Mouse (Mus musculus): ENCODE measurements around the gene Ndufc2. TPM values are rescaled to one million over a fixed set of nuclear protein-coding genes. Genes with fewer than 3 reads are reported as not detected.

The Ndufc2 gene
- total and polyA plus RNA-seq, 3 experiments: 242 to 280 TPM; not detected in 1

DNA sequence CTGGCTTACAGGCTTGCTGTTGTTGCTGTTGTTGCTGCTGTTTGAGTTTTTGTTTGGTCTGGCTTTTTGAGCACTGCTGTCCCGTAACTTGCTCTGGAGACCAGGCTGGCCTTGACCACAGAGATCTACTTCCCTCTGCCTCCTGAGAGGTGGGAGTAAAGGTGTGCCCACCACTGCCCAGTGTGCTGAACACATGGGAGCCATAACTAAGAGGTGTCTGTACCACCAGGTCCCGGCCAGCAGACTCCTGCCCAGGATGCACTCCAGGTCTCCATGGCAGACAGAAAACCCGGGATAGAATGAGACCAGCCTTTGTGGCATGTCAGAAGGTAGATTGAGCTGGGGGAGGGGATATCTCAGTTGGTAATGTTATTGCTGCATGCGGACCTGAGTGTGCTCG is 19.4 kb downstream of the Ndufc2 start:
- TF ChIP-seq ELF1 (IDR thresholded peaks at IDR 0.05; ENCODE audit: low read depth, low read length) (no peak), UBTF (IDR thresholded peaks at IDR 0.05; ENCODE audit: borderline replicate concordance, insufficient read depth, low read depth, low read length) (no peak), MAX (IDR thresholded peaks at IDR 0.05; ENCODE audit: low read length) (no peak), GABPA (IDR thresholded peaks at IDR 0.05; ENCODE audit: low read depth, low read length) (no peak), BHLHE40 (IDR thresholded peaks at IDR 0.05; ENCODE audit: borderline replicate concordance, low read depth, low read length) (no peak), MXI1 (IDR thresholded peaks at IDR 0.05; ENCODE audit: low read depth, low read length) (no peak), TBP (IDR thresholded peaks at IDR 0.05; ENCODE audit: low read depth, low read length) (no peak), ZNF384 (IDR thresholded peaks at IDR 0.05; ENCODE audit: low read depth, low read length) (no peak), TCF12 (IDR thresholded peaks at IDR 0.05; ENCODE audit: low read depth, low read length) (no peak), USF2 (IDR thresholded peaks at IDR 0.05; ENCODE audit: borderline replicate concordance in 1 of 2, insufficient read depth in 1 of 2, low read depth in 1 of 2, low read length in 2 of 2) (no peak), E2F4 (IDR thresholded peaks at IDR 0.05; ENCODE audit: borderline replicate concordance, low read depth, low read length) (no peak), SIN3A (IDR thresholded peaks at IDR 0.05; ENCODE audit: low read length) (no peak), MYC (IDR thresholded peaks at IDR 0.05; ENCODE audit: low read depth, low read length) (no peak), CHD1 (IDR thresholded peaks at IDR 0.05; ENCODE audit: low read depth, low read length) (no peak)
- Histone ChIP-seq H3K36me3 (ENCODE audit: control insufficient read depth in 1 of 2, insufficient read depth in 2 of 2, low read length in 2 of 2) (no peaks in the 10 kb centered on the region), H3K4me1 (ENCODE audit: control insufficient read depth in 1 of 2, insufficient read depth in 2 of 2, low read length in 2 of 2) (no peaks in the 10 kb centered on the region), H3K79me2 (ENCODE audit: control insufficient read depth, insufficient read depth, low read length, poor library complexity) (no peaks in the 10 kb centered on the region), H3K27me3 (ENCODE audit: control insufficient read depth in 1 of 2, insufficient read depth in 2 of 2, low read length in 2 of 2) (peaks cover 0 to 2% of the 10 kb centered on the region in 2 experiments; a peak in 1 of 4 replicates), H3K27ac (ENCODE audit: control insufficient read depth, low read depth, low read length) (no peak overlapping the region), H3K9me3 (replicated peaks; ENCODE audit: insufficient read depth, low read length) (no peaks in the 10 kb centered on the region), H3K4me3 (ENCODE audit: control insufficient read depth in 1 of 2, insufficient read depth in 1 of 2, low read depth in 2 of 2, low read length in 2 of 2) (no peak overlapping the region), H3K9ac (ENCODE audit: control insufficient read depth, low read depth, low read length, poor library complexity, severe bottlenecking) (no peak overlapping the region)
- no peak for DNase-seq (ENCODE audit: low read depth, low spot score)

GRCm38 (mm10) chr7:97420406-97420805 is 20.6 kb downstream of the Ndufc2 start:
- peaks cover 0 to 2% of the 10 kb centered on the region in 2 experiments; a peak in 1 of 4 replicates for H3K27me3 ChIP-seq (ENCODE audit: control insufficient read depth in 1 of 2, insufficient read depth in 2 of 2, low read length in 2 of 2)
- DNase-seq (ENCODE audit: low read depth, low spot score): no peak
- no peak overlapping the region for H3K4me3 ChIP-seq (ENCODE audit: control insufficient read depth in 1 of 2, insufficient read depth in 1 of 2, low read depth in 2 of 2, low read length in 2 of 2)
- H3K79me2 ChIP-seq (ENCODE audit: control insufficient read depth, insufficient read depth, low read length, poor library complexity): no peaks in the 10 kb centered on the region
- TF ChIP-seq RAD21 (IDR thresholded peaks at IDR 0.05; ENCODE audit: low read depth, low read length) (no peak), HCFC1 (IDR thresholded peaks at IDR 0.05; ENCODE audit: low read depth, low read length) (no peak), GABPA (IDR thresholded peaks at IDR 0.05; ENCODE audit: low read depth, low read length) (no peak), MAZ (IDR thresholded peaks at IDR 0.05; ENCODE audit: low read depth, low read length) (no peak), USF1 (IDR thresholded peaks at IDR 0.05; ENCODE audit: low read depth, low read length) (no peak), JUND (IDR thresholded peaks at IDR 0.05; ENCODE audit: low read depth, low read length) (no peak), MAX (IDR thresholded peaks at IDR 0.05; ENCODE audit: low read length) (no peak), ZC3H11A (IDR thresholded peaks at IDR 0.05; ENCODE audit: low read depth, low read length) (no peak), NELFE (IDR thresholded peaks at IDR 0.05; ENCODE audit: low read depth, low read length) (no peak), TAL1 (IDR thresholded peaks at IDR 0.05; ENCODE audit: low read length) (no peak), SIN3A (IDR thresholded peaks at IDR 0.05; ENCODE audit: low read length) (no peak), UBTF (IDR thresholded peaks at IDR 0.05; ENCODE audit: borderline replicate concordance, insufficient read depth, low read depth, low read length) (no peak), MYB (IDR thresholded peaks at IDR 0.05; ENCODE audit: low read depth, low read length) (no peak), BHLHE40 (IDR thresholded peaks at IDR 0.05; ENCODE audit: borderline replicate concordance, low read depth, low read length) (no peak), CHD2 (IDR thresholded peaks at IDR 0.05; ENCODE audit: low read length) (no peak), SMC3 (IDR thresholded peaks at IDR 0.05; ENCODE audit: low read depth, low read length) (no peak), USF2 (IDR thresholded peaks at IDR 0.05; ENCODE audit: borderline replicate concordance in 1 of 2, insufficient read depth in 1 of 2, low read depth in 1 of 2, low read length in 2 of 2) (no peak)
- H3K36me3 ChIP-seq (ENCODE audit: control insufficient read depth in 1 of 2, insufficient read depth in 2 of 2, low read length in 2 of 2): no peaks in the 10 kb centered on the region
- no peak overlapping the region for H3K27ac ChIP-seq (ENCODE audit: control insufficient read depth, low read depth, low read length)
- no peaks in the 10 kb centered on the region for H3K4me1 ChIP-seq (ENCODE audit: control insufficient read depth in 1 of 2, insufficient read depth in 2 of 2, low read length in 2 of 2)
- H3K9ac ChIP-seq (ENCODE audit: control insufficient read depth, low read depth, low read length, poor library complexity, severe bottlenecking): no peak overlapping the region
- H3K9me3 ChIP-seq (replicated peaks; ENCODE audit: insufficient read depth, low read length): no peaks in the 10 kb centered on the region
